Mouse (Mus musculus) CH12.LX (cell line): Measurements from ENCODE around the gene Lrguk. TPM values are rescaled to one million over a fixed set of nuclear protein-coding genes. Genes with fewer than 3 reads are reported as not detected.

Experiments used
- DNase-seq: peaks from one replicate; pipeline ENCODE4 v3.0.0-alpha.2; 2013; ENCODE audit errors: extremely low read depth
- H3K27ac ChIP-seq: 2 replicates; pipeline ENCODE4 v1.5.1; 2012; ENCODE audit warnings: low read depth, mild to moderate bottlenecking, control low read depth, moderate library complexity; ENCODE audit not compliant: insufficient read depth
- H3K27me3 ChIP-seq: replicated peaks from 2 replicates; pipeline ENCODE3; 2012; ENCODE audit warnings: inconsistent platforms
- H3K36me3 ChIP-seq, 2 experiments: replicated peaks in 1 of 2; 2 replicates each; pipeline versions ENCODE3 to v1.6.1; 2012; ENCODE audit warnings: inconsistent platforms in 1 of 2, low read length in 1 of 2, mild to moderate bottlenecking in 1 of 2, mixed read lengths in 1 of 2, moderate library complexity in 1 of 2; ENCODE audit not compliant: control insufficient read depth in 1 of 2, insufficient read depth in 1 of 2
- H3K4me1 ChIP-seq, 2 experiments: 2 replicates each; pipeline ENCODE4 v1.6.1; 2012; ENCODE audit warnings: inconsistent platforms in 1 of 2, moderate library complexity in 1 of 2; ENCODE audit not compliant: insufficient read depth in 2 of 2, control insufficient read depth in 1 of 2
- H3K4me2 ChIP-seq: 2 replicates; pipeline ENCODE4 v1.6.1; 2012; ENCODE audit warnings: low read depth, mild to moderate bottlenecking, control low read depth; ENCODE audit not compliant: poor library complexity, insufficient read depth, severe bottlenecking
- H3K4me3 ChIP-seq, 3 experiments: fragments of 150-350 bp in 1 of 3; sonication (generic) in 1 of 3; replicated peaks in 1 of 3; 2 replicates each; pipeline versions ENCODE3 to v1.5.1; 2011 to 2012; ENCODE audit warnings: low read depth in 2 of 3, low read length in 2 of 3, mild to moderate bottlenecking in 2 of 3, moderate library complexity in 2 of 3, control low read depth in 1 of 3, improper control_type of control experiment in 1 of 3, inconsistent platforms in 1 of 3, mixed read lengths in 1 of 3; ENCODE audit not compliant: poor library complexity in 1 of 3
- H3K79me2 ChIP-seq: replicated peaks from 2 replicates; pipeline ENCODE4 v1.6.1; 2012; ENCODE audit warnings: mild to moderate bottlenecking, moderate library complexity; ENCODE audit not compliant: control insufficient read depth, poor library complexity, insufficient read depth, severe bottlenecking; ENCODE audit errors: extremely low read depth
- H3K9ac ChIP-seq: 2 replicates; pipeline ENCODE4 v1.6.1; 2012; ENCODE audit warnings: low read depth, mild to moderate bottlenecking, control low read depth, moderate library complexity; ENCODE audit not compliant: insufficient read depth
- H3K9me3 ChIP-seq: replicated peaks from 2 replicates; pipeline ENCODE3; 2012; ENCODE audit warnings: low read length, inconsistent platforms, mixed read lengths
- BHLHE40 ChIP-seq: IDR thresholded peaks from 2 replicates; pipeline ENCODE4 v1.6.1; 2011; ENCODE audit warnings: mild to moderate bottlenecking, low read depth, low read length, improper control_type of control experiment
- CHD1 ChIP-seq: IDR thresholded peaks from 2 replicates; pipeline ENCODE4 v1.6.1; 2012; ENCODE audit warnings: low read depth, low read length, improper control_type of control experiment, inconsistent platforms
- CHD2 ChIP-seq: IDR thresholded peaks from 2 replicates; pipeline ENCODE4 v1.6.1; 2011; ENCODE audit warnings: low read length, improper control_type of control experiment
- CTCF ChIP-seq, 2 experiments: IDR thresholded peaks in 1 of 2; conservative IDR thresholded peaks in 1 of 2; 2 replicates each; pipeline ENCODE4 v1.5.1; 2011 to 2012; ENCODE audit warnings: low read depth in 2 of 2, low read length in 2 of 2, improper control_type of control experiment in 1 of 2, inconsistent platforms in 1 of 2, mild to moderate bottlenecking in 1 of 2, moderate library complexity in 1 of 2
- GABPA ChIP-seq: IDR thresholded peaks from 2 replicates; pipeline ENCODE4 v1.6.1; 2012; ENCODE audit warnings: low read depth, low read length, improper control_type of control experiment, inconsistent platforms; ENCODE audit not compliant: insufficient replicate concordance
- HCFC1 ChIP-seq: IDR thresholded peaks from 2 replicates; pipeline ENCODE4 v1.6.1; 2012; ENCODE audit warnings: low read depth, mild to moderate bottlenecking, inconsistent platforms, low read length, improper control_type of control experiment
- IRF4 ChIP-seq: IDR thresholded peaks from 2 replicates; pipeline ENCODE4 v1.6.1; 2014; ENCODE audit warnings: low read depth, mild to moderate bottlenecking, inconsistent platforms, low read length, improper control_type of control experiment
- JUN ChIP-seq: IDR thresholded peaks from 2 replicates; pipeline ENCODE4 v1.6.1; 2011; ENCODE audit warnings: low read depth, mild to moderate bottlenecking, low read length, improper control_type of control experiment, moderate library complexity; ENCODE audit not compliant: insufficient read depth
- MAFK ChIP-seq: IDR thresholded peaks from 2 replicates; pipeline ENCODE4 v1.6.1; 2011; ENCODE audit warnings: low read length, improper control_type of control experiment; ENCODE audit not compliant: insufficient replicate concordance
- MXI1 ChIP-seq: IDR thresholded peaks from 2 replicates; pipeline ENCODE4 v1.6.1; 2011; ENCODE audit warnings: mild to moderate bottlenecking, low read depth, low read length, improper control_type of control experiment
- MYC ChIP-seq: IDR thresholded peaks from 2 replicates; pipeline ENCODE4 v1.6.1; 2011; ENCODE audit warnings: low read depth, mild to moderate bottlenecking, improper control_type of control experiment, low read length
- NRF1 ChIP-seq: IDR thresholded peaks from 2 replicates; pipeline ENCODE4 v1.6.1; 2014; ENCODE audit warnings: low read depth, mild to moderate bottlenecking, inconsistent platforms, low read length, improper control_type of control experiment, moderate library complexity
- PAX5 ChIP-seq: IDR thresholded peaks from 2 replicates; pipeline ENCODE4 v1.6.1; 2012; ENCODE audit warnings: low read length, inconsistent platforms, mixed read lengths
- POLR2AphosphoS2 ChIP-seq: IDR thresholded peaks from 2 replicates; pipeline ENCODE4 v1.6.1; 2011; ENCODE audit warnings: low read depth, low read length, improper control_type of control experiment
- RCOR1 ChIP-seq: conservative IDR thresholded peaks from 2 replicates; pipeline ENCODE4 v1.6.1; 2012; ENCODE audit warnings: low read depth, mild to moderate bottlenecking, inconsistent platforms, low read length, improper control_type of control experiment
- SIN3A ChIP-seq: IDR thresholded peaks from 2 replicates; pipeline ENCODE4 v1.6.1; 2012; ENCODE audit warnings: low read length, improper control_type of control experiment, inconsistent platforms
- SMC3 ChIP-seq: IDR thresholded peaks from 2 replicates; pipeline ENCODE4 v1.6.1; 2011; ENCODE audit warnings: low read depth, low read length, improper control_type of control experiment
- UBTF ChIP-seq: IDR thresholded peaks from 2 replicates; pipeline ENCODE4 v1.6.1; 2012; ENCODE audit warnings: low read depth, mild to moderate bottlenecking, inconsistent platforms, low read length, improper control_type of control experiment, moderate library complexity
- ZC3H11A ChIP-seq: IDR thresholded peaks from 2 replicates; pipeline ENCODE4 v1.6.1; 2012; ENCODE audit warnings: low read depth, mild to moderate bottlenecking, inconsistent platforms, low read length, improper control_type of control experiment
- ZNF384 ChIP-seq: IDR thresholded peaks from 2 replicates; pipeline ENCODE4 v1.6.1; 2012; ENCODE audit warnings: low read depth, low read length, improper control_type of control experiment, inconsistent platforms
- dilution Hi-C: fragments of 300-500 bp; cut with MboI; formaldehyde crosslinking; loops from 2 replicates; pipeline ENCODE4 v1.14.3; 2020; ENCODE audit warnings: low sequenced_read_pairs; ENCODE audit not compliant: extremely low pct_unique_long_range_greater_than_20kb, extremely low pct_ligation_motif_present
- in situ Hi-C: fragments of 300-500 bp; cut with MboI; formaldehyde crosslinking; loops from 3 replicates; pipeline ENCODE4 v1.14.3; 2019; ENCODE audit warnings: low sequenced_read_pairs, low pct_ligation_motif_present, low pct_unique_long_range_greater_than_20kb, mixed read lengths
- polyA plus RNA-seq: library from polyadenylated mRNA; unstranded; fragments of >175 nt; gene quantifications from 2 replicates; pipeline ENCODE4 v1.2.1, GENCODE M21; 2012; ENCODE audit warnings: low read depth; ENCODE audit not compliant: insufficient read length
- total RNA-seq, 2 experiments: library from RNA; depleted of rRNA; stranded (reverse); fragments of 300-350 nt in 1 of 2; fragments of >200 nt in 1 of 2; gene quantifications; 2 replicates each; pipeline ENCODE4 v1.2.3; 2012 to 2014

Gene Lrguk
- total and polyA plus RNA-seq, 3 experiments: 0.85 to 1.6 (median 1.1) TPM

DNA sequence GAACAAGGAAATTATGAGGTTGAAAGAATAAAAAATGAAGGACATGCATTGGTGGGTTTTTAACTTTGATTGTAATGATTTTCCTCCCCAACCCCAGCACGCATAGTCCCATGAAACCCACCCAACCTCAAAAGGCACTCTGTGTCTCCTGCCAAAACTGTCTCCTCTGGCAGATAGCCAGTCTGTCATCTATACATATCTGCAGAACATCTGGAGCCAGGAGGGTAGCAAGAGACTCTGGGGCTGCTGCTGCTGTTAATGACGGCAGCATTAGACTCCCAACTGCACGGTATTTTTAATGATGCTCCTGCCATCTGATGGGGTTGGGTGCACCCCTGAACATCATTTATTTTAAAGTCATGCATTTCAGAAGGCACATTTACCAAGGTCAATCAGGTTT is 59.7 kb downstream of the Lrguk start:
- Histone ChIP-seq H3K9me3 (no peaks in the 10 kb centered on the region), H3K27me3 (no peaks in the 10 kb centered on the region), H3K4me3 (no peak overlapping the region), H3K79me2 (no peaks in the 10 kb centered on the region), H3K36me3 (no peaks in the 10 kb centered on the region), H3K4me1 (peaks cover 10 to 14% of the 10 kb centered on the region in 2 experiments), H3K9ac (no peak overlapping the region), H3K4me2 (no peak overlapping the region), H3K27ac (no peak overlapping the region)
- in situ Hi-C loops: no loop called here
- no peak for DNase-seq
- dilution Hi-C loops: no loop called here
- TF ChIP-seq MYC: no peak
- TF ChIP-seq GABPA: no peak
- no peak for TF ChIP-seq SMC3
- no peak for TF ChIP-seq CTCF (conservative IDR thresholded peaks at IDR 0.05 in 1 of 2, IDR thresholded peaks at IDR 0.05 in 1 of 2; ENCODE audit: low read depth in 2 of 2, low read length in 2 of 2)
- TF ChIP-seq NRF1: no peak
- no peak for TF ChIP-seq ZC3H11A
- no peak for TF ChIP-seq PAX5
- no peak for TF ChIP-seq ZNF384

DNA sequence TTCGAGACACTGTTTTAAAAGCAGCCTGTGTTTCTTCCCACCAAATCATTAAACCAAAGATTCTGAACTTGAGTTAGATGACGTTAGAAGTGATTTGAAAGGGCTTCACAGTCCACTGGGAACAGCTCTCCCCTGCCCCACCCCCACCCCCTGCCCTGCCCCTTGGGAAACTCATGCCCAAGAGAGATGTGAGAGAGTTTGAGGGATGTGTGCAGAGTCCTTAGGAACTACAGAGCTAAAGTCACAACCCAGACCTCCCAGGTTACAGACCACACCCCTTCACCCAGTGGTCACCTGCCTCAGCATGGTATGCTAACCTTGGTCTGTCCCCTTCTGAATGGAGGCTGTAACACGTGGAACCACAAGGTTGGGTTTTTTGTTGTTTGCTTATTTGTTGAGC is 62.3 kb downstream of the Lrguk start:
- H3K4me3 ChIP-seq: no peak overlapping the region
- no peak overlapping the region for H3K4me2 ChIP-seq
- no peaks in the 10 kb centered on the region for H3K27me3 ChIP-seq
- no peak overlapping the region for H3K9ac ChIP-seq
- no peak overlapping the region for H3K27ac ChIP-seq
- no peaks in the 10 kb centered on the region for H3K79me2 ChIP-seq
- no peaks in the 10 kb centered on the region for H3K9me3 ChIP-seq
- peaks cover 10 to 19% of the 10 kb centered on the region in 2 experiments for H3K4me1 ChIP-seq
- no peaks in the 10 kb centered on the region for H3K36me3 ChIP-seq
- in situ Hi-C loops: no loop called here
- no peak for DNase-seq
- TF ChIP-seq IRF4 (no peak), POLR2AphosphoS2 (no peak), CHD2 (no peak), CHD1 (no peak)
- dilution Hi-C loops: no loop called here

- H3K27me3 ChIP-seq: no peaks in the 10 kb centered on the region
- dilution Hi-C loops (no loop called here), in situ Hi-C loops (no loop called here)
- no peaks in the 10 kb centered on the region for H3K9me3 ChIP-seq
- no peaks in the 10 kb centered on the region for H3K79me2 ChIP-seq
- H3K27ac ChIP-seq: no peak overlapping the region
- H3K4me3 ChIP-seq: no peak overlapping the region
- peaks cover 8 to 24% of the 10 kb centered on the region in 2 experiments for H3K4me1 ChIP-seq
- no peaks in the 10 kb centered on the region for H3K36me3 ChIP-seq
- TF ChIP-seq CHD2: no peak
- TF ChIP-seq MAFK: no peak
- no peak for TF ChIP-seq GABPA
- TF ChIP-seq BHLHE40: no peak
- no peak for TF ChIP-seq HCFC1
- TF ChIP-seq SIN3A: no peak
- no peak for TF ChIP-seq MXI1
- TF ChIP-seq JUN: no peak
- TF ChIP-seq ZC3H11A: no peak
- TF ChIP-seq RCOR1: no peak
- TF ChIP-seq MYC: no peak
- TF ChIP-seq UBTF: no peak
- H3K4me2 ChIP-seq: no peak overlapping the region
- no peak overlapping the region for H3K9ac ChIP-seq
- peak; percentile 14 for DNase-seq
Observed at GRCm38 (mm10) chr6:34096274-34096673, 67.0 kb downstream of the Lrguk start.
